Mouse (Mus musculus) bone marrow macrophage, adult 2 months (primary cell): ENCODE results near the gene Hsdl2.

Experiments used
- CTCF ChIP-seq: IDR thresholded peaks from 2 replicates; pipeline ENCODE4 v1.5.1; 2012; ENCODE audit warnings: low read depth, mild to moderate bottlenecking, low read length, moderate library complexity
- POLR2A ChIP-seq: IDR thresholded peaks from 2 replicates; pipeline ENCODE4 v1.6.1; 2012; ENCODE audit warnings: mild to moderate bottlenecking, low read depth, low read length, borderline replicate concordance

GRCm38 (mm10) chr4:59535624-59536023 is 45.7 kb upstream of the Hsdl2 start:
- no peak for TF ChIP-seq POLR2A
- no peak for TF ChIP-seq CTCF
